Mouse (Mus musculus): ENCODE results near the gene Babam2. TPM values are rescaled to one million over a fixed set of nuclear protein-coding genes. Genes with fewer than 3 reads are reported as not detected.
"Not testable (repeated sequence)": the region's sequence is repeated elsewhere in the genome, so short reads cannot be mapped to it uniquely, and the experiment has no call there.

The Babam2 gene
- total RNA-seq, 2 experiments from 2014 or later: 45.3 to 49.2 TPM

- DNase-seq (ENCODE audit: low spot score in 2 of 2): no peak
These were observed 130.4 kb downstream of the Babam2 start for GRCm38 (mm10) chr5:31827896-31828295.

DNA sequence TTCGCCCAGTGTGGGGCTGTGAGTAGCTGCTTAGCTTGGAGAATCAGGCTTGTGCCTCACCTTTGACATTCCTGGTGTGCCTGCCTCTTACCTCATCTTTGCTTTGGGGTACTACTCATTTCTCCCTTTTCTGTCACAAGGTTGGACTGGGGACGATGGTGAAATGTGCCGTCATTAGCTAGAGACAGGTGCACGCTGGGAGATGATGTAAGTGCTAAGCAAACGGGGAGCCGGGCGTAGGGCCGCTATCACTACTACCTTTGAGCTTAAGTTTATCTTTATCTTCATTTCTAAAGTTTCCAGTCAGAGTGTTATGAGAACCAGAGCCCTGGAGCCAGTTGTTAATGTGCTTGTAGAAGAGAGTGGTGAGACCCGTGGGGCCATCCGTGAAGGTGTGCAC, 131.3 kb downstream of the Babam2 start:
- DNase-seq (ENCODE audit: low spot score in 2 of 2): no peak

DNA sequence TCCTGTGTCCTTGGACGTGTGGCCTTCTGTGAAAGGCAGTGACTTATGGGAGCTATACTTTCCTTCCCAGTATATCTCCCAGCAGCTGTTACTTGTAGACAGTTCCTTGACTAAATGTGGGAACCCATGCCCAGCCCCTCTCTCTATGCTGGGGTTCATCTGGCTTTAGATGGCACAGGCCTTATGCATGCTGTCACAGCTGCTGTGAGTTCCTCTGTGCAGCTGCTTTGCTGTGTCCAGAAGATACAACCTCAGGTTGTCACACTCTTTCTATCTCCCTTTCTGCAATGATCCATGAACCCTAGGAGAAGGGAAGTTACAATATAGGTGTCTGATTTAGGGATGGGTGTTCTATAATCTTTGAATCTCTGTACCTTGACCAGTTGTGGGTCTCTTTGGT, 132.1 kb downstream of the Babam2 start:
- no peak for DNase-seq (ENCODE audit: low spot score in 2 of 2)

DNA sequence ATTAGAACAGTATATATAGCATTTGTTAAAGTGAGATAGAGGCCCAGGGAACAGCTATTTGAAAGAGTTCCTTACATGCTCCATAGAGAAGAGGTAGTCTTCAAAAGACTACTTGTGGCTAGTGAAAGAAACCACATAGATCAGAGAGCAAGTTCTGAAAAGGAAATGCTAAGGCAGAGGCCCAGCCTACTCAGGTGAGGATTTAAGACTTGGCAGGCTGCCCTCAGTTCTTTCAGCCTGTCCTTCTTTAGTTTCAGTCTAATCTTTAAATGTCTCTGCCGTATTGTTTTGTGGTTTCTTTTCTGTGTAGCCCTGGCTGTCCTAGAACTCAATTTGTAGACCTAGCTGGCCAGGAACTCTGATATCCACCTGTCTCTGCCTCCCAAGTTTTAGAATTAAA, 134.1 kb downstream of the Babam2 start:
- no peak for DNase-seq (ENCODE audit: low spot score in 2 of 2)

DNA sequence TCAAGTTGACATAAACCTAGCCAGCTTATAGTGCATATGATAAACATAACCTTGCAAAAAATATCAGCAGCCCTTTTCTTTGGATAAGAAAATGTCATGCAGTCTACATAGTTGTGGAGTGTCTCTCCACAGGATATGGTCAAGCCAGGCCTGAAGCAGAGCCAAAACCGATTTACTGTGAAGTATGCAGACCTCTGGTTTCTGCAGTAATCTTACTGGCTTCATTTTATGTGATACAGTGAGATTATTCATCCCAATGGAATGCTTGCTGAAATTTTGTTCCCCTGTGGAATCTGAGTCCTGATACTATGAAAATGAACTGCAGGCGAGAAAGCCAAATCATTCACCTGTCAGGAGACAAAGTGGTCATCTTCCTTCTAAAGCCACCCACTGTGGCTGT, 138.2 kb downstream of the Babam2 start:
- DNase-seq (ENCODE audit: low spot score in 2 of 2): no peak

DNA sequence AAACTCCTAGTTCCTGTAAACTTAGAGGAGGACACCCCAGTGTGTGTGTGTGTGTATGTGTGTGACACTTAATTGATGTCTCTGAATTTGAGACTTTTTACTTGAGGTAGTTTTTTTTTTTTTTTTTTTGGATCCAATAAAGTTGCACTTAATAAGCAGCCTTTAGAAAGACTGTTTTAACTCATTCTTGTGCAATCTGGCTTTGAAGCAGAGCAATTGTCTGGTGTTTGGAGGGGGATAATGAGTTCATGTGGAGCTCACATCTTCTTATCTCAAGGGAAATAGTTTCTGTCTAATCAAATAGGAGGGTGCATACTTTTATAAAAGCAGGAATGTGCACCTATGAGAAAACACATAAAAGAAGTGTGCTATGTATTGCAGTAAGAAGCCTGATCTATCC, 142.5 kb downstream of the Babam2 start:
- DNase-seq (ENCODE audit: low spot score in 2 of 2): no peak

- DNase-seq (ENCODE audit: low spot score in 2 of 2): no peak
These were observed 142.9 kb downstream of the Babam2 start for GRCm38 (mm10) chr5:31840406-31840805.

DNA sequence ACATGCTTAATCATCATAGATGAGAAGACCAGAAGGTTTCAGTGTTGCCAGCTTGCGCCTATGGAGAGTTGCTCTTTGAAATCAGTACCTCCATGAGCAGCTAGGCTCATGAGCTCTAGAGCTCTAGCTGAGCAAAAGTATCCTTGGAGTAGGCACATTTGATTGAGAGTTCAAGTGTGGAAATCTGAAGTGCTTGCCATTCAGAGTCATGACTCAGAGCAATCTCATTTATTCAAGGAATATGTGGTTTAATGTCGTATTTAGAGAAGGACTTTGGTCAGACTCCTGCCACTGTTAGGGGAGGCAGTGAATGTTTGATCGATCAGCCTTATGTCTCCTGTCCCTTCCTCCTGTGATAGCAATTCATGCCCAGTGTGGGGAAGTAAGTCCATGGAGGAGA, 147.4 kb downstream of the Babam2 start:
- no peak for DNase-seq (ENCODE audit: low spot score in 2 of 2)

DNA sequence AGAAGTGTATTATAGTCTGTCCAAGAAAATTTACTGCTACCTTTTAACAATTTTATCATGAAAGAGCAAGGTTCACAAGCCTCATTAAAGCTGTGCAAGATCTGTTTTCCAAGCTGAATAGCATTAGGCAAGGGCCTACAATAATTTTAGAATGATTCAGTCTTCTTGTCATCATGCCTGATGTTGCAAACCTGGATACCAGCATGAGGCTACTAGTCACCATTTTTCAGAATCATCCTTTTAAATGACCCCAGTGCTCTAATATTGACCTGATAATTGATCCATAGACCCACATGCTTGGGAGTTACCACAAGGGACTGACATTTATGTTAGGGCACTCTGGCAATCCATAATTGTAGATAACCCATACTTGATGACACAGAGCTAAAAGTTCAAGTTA, 149.5 kb downstream of the Babam2 start:
- no peak for DNase-seq (ENCODE audit: low spot score in 2 of 2)

- no peak for DNase-seq (ENCODE audit: low spot score in 2 of 2)
These were observed 151.5 kb downstream of the Babam2 start for GRCm38 (mm10) chr5:31848995-31849394.

DNA sequence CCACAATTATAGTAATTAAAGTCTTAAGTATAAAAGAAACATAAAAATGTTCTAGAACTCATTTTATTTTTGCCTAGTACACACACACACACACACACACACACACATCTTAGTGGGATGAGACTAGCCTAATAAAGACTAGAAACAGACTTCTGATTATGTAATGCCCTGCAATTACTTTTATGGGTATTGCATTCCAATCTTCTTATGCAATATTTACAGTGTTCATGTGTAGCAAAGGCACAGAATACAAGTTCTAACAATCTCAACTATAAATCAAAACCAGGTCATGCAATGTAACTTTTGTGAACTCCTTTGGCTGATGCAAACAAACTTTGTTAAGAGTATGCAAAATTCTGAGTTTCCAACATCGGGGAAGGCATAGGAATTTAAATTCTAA, 155.3 kb downstream of the Babam2 start:
- DNase-seq (ENCODE audit: low spot score in 2 of 2): no peak

DNA sequence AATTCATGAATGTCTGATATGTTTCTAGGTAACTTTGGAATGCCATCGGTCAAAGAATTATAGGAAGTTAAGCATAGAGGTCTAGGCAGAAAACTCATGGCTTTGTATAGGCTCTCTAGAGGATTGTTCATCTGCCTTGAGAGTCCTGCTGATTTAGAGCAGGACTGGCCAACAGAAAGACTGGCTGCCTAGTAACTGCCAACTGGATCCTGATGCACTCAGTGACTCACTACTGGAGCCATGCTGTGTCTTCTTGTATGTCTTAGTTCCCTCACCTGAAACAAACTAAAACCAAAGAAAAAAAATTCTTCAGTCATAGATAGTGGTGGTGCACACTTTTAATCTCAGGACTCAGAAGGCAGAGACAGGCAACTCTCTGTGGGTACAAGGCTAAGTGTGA, 156.3 kb downstream of the Babam2 start:
- DNase-seq (ENCODE audit: low spot score in 2 of 2): no peak

- not testable (repeated sequence) for DNase-seq (ENCODE audit: low spot score in 2 of 2)
These were observed 161.4 kb downstream of the Babam2 start for GRCm38 (mm10) chr5:31858877-31859276.

GRCm38 (mm10) chr5:31860426-31860825, 162.9 kb downstream of the Babam2 start:
- no peak for DNase-seq (ENCODE audit: low spot score in 2 of 2)

GRCm38 (mm10) chr5:31860831-31861624, 163.5 kb downstream of the Babam2 start:
- no peak for DNase-seq (ENCODE audit: low spot score in 2 of 2)

DNA sequence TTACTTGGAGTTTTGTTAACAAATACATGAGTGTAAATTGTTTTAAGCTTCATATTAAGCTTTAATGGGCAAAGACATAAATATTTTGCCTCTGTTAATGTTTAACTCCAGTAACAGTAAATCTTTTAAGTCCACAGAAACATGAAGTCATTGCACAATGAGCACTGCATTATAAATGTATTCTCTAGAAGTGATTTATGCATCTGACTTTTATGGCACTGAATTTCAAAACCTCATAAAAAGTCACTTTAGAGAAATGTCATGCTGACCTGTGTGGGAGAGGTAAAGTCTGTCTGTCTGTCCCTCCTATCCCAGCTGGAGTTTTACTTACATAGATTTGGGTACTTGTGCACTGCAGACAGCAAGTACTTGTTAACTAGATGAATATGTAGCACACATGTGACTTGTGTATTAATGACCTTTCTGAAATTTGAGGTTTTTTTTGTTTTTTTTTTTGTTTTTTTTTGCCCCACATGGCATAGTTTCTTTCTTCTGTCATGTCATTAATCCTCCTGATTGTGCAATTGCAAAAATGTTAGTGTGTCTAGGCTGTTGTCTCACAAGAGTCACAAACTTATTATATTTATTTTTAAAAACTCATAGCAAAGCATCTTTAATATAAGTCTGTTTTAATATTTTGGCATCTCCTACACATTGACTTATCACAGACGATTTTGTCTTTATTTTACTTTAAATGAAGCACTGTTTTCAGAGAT, 165.4 kb downstream of the Babam2 start:
- no peak for DNase-seq (ENCODE audit: low spot score in 2 of 2)

- DNase-seq (ENCODE audit: low spot score in 2 of 2): no peak
These were observed 166.6 kb downstream of the Babam2 start for GRCm38 (mm10) chr5:31864095-31864494.

DNA sequence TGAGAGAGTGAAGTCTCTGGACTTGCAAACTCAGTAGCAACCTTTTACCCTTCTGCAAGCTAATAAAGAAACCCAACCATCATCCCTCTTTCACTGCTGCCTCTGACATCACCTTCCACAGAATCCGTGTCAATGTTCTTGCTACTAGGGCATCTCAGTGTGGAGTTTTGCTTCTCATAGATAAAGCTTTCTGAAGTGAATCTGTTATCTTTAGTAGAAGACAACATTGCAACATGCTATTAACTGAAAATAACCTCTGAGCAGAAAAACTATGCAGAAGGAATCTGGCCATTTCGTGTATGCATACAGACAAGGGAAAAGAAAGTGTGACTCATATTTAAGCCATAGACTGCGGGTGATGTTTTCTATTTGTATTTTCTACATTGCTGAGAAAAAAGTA, 168.6 kb downstream of the Babam2 start:
- no peak for DNase-seq (ENCODE audit: low spot score in 2 of 2)

DNA sequence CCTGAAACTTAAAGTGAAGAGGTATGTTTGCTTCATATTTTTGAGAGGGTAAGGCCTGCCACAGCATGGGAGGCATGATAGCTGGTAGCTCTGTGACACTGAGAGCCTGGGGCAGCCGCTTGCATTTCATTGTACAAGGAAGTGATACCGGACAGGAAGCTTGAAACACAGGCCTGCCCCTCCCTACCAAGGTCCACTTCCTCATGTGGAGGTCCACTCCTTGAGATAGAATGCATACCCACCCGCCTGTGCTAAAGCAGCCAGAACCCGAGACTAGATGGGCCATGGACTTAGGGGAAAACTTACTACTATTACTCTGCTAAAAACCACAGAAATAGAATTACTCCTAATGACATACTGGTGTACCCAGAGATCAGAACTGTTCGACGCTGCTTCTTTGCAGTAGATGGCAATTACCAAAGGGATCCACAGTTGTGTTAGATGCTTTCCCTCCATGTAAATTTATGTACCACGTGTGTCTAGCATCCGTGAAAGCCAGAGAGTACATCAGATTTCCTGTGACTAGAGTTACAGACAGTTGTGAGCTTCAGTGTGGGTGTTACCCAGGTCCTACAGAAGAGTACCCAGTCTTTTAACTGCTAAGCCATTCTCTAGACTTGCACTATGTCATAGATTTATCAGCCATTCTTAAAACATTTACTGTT, 173.5 kb downstream of the Babam2 start:
- DNase-seq (ENCODE audit: low spot score in 2 of 2): no peak

DNA sequence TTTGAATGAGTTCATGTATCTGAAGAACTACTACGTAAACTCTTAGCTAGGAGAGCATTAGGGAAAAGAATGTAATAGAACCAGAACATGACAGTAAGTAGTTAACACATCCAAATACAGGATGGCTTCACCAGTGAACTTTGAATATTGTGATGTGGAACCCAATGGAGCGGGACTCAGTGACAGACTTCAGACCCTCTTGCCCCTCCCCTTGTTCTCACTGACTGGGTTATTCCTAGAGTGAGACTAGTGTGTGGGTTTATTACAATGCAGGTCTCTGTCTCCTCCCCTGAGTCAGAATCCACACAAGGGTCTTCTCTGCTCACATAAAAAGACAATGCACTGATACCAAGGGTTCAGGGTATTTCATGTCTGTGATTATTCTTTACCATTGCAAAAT, 175.8 kb downstream of the Babam2 start:
- no peak for DNase-seq (ENCODE audit: low spot score in 2 of 2)

DNA sequence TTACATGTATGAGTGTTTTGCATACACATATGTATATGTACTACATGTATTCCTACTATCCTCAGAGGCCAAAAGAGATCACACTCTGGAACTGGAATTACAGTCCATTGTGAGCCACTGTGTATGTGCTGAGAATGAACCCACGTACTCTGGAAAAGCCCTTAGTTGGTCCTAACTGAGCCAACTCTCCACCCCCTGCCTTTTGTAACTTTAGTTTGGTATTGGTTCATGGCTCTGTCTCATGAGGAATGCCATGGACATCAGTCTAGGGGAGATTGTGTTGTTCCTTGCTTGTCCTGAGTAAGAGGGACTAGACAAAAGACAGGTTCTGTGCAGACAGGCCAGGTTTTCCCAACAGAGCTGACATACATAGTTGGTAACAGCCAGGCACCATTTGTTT, 177.1 kb downstream of the Babam2 start:
- DNase-seq (ENCODE audit: low spot score in 2 of 2): no peak

DNA sequence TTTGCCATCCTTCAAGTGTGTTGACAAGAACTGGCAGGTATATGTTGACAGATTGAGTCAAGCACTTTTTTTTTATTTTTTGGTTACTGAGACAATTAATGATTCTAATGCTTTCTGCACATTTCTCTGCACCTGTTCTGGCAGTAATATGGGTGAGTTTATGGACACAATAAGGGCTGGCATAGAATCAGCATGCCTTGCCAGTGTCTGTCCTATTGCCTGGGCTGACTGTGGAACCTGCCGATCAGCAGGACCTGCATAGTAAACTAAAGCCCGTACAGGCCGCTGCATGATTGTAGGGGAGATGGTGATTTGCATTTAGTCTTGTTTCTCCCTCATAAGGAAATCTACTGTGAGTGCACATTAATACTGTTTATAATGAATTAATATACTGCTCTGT, 178.0 kb downstream of the Babam2 start:
- DNase-seq (ENCODE audit: low spot score in 2 of 2): no peak
